Comparison of ENCODE assay signal across 30 mouse cellular contexts in genomic region chr16:97507783-97508182, GRCm38 (mm10). TPM values are rescaled to one million over a fixed set of nuclear protein-coding genes. Genes with fewer than 3 reads are reported as not detected.
DNase-seq lines count a peak whose midpoint lies in the region; ATAC-seq and TF ChIP-seq lines count a peak whose summit lies in the region.
"Had no signal": no experiment of that assay in that cellular context is flagged by ENCODE, and none has a peak within 500 bp of the region (broad histone marks: within the 10 kb centered on the region; RNA-seq: fewer than 3 reads in every experiment).

No protein-coding gene starts in this region.

- no peaks in the 10 kb centered on the region for H3K36me3 ChIP-seq in intestine, postnatal 0 days (ENCODE audit: control insufficient read depth, insufficient read depth)
- no peaks in the 10 kb centered on the region for H3K36me3 ChIP-seq in intestine, embryonic 15.5 days
- no peaks in the 10 kb centered on the region for H3K36me3 ChIP-seq in lung, postnatal 0 days (ENCODE audit: insufficient read depth, low read length)
- no peaks in the 10 kb centered on the region for H3K36me3 ChIP-seq in stomach, postnatal 0 days (ENCODE audit: control insufficient read depth, insufficient read depth, low read length)
- H3K36me3 ChIP-seq: embryonic facial prominence, embryonic 12.5 days; embryonic facial prominence, embryonic 15.5 days; G1E; heart, embryonic 10.5 days; heart, embryonic 15.5 days had no signal

- H3K4me2 ChIP-seq in intestine, postnatal 0 days (replicated peaks; ENCODE audit: low read depth) = no peak overlapping the region
- H3K4me2 ChIP-seq in intestine, embryonic 15.5 days (replicated peaks) = no peak overlapping the region
- H3K4me2 ChIP-seq in lung, postnatal 0 days (replicated peaks; ENCODE audit: low read depth, low read length) = no peak overlapping the region
- H3K4me2 ChIP-seq in stomach, postnatal 0 days (replicated peaks; ENCODE audit: low read depth) = no peak overlapping the region
- H3K4me2 ChIP-seq: embryonic facial prominence, embryonic 12.5 days; embryonic facial prominence, embryonic 15.5 days; heart, embryonic 15.5 days; hindbrain, embryonic 14.5 days had no signal

- no peak for DNase-seq in lung, postnatal 0 days (ENCODE audit: low spot score)
- no peak for DNase-seq in lung, postnatal 10 days
- no peak for DNase-seq in stomach, postnatal 0 days (ENCODE audit: low spot score)
- DNase-seq in cerebellum, postnatal 10 days = no peak
- DNase-seq: adrenal gland, postnatal 10 days; adrenal gland, postnatal 36 days; cerebellum, adult 18-20 months; cerebellum, adult 9-10 months; cerebellum, postnatal 25 days; forebrain, postnatal 0 days; gastrocnemius, adult 2 months; gastrocnemius, postnatal 25 days; heart, adult 18-20 months; heart, postnatal 14 days; heart, postnatal 4 days had no signal

- no peak overlapping the region for H3K4me3 ChIP-seq in intestine, postnatal 0 days (ENCODE audit: low read depth, low read length)
- H3K4me3 ChIP-seq in intestine, embryonic 15.5 days (replicated peaks) = no peak overlapping the region
- H3K4me3 ChIP-seq in lung, postnatal 0 days (ENCODE audit: low read depth, low read length) = no peak overlapping the region
- H3K4me3 ChIP-seq in stomach, postnatal 0 days (ENCODE audit: low read depth, low read length) = no peak overlapping the region
- H3K4me3 ChIP-seq: embryonic facial prominence, embryonic 12.5 days; embryonic facial prominence, embryonic 15.5 days; gastrocnemius, adult 2 months; heart, embryonic 10.5 days; heart, embryonic 15.5 days had no signal

- H3K27ac ChIP-seq in intestine, postnatal 0 days (ENCODE audit: low read depth, low read length) = no peak overlapping the region
- no peak overlapping the region for H3K27ac ChIP-seq in intestine, embryonic 15.5 days
- H3K27ac ChIP-seq in lung, postnatal 0 days (ENCODE audit: low read length) = no peak overlapping the region
- H3K27ac ChIP-seq in stomach, postnatal 0 days (replicated peaks) = no peak overlapping the region
- H3K27ac ChIP-seq: embryonic facial prominence, embryonic 12.5 days; embryonic facial prominence, embryonic 15.5 days; gastrocnemius, adult 2 months; heart, embryonic 10.5 days; heart, embryonic 15.5 days; hindbrain, embryonic 14.5 days; hindbrain, postnatal 0 days had no signal

- ATAC-seq in intestine, postnatal 0 days = no peak
- no peak for ATAC-seq in intestine, embryonic 15.5 days
- no peak for ATAC-seq in lung, postnatal 0 days
- ATAC-seq in stomach, postnatal 0 days (ENCODE audit: low FRiP score, low TSS enrichment) = no peak
- ATAC-seq: forebrain, embryonic 14.5 days; forebrain, postnatal 0 days; hindbrain, postnatal 0 days; inflammation-experienced regulatory T-cells, adult 6 months; Patski had no signal

- no peak for TF ChIP-seq EP300 in lung, postnatal 0 days (IDR thresholded peaks at IDR 0.05)
- TF ChIP-seq EP300 in stomach, postnatal 0 days (optimal IDR thresholded peaks at IDR 0.05) = no peak

- no peaks in the 10 kb centered on the region for H3K27me3 ChIP-seq in intestine, postnatal 0 days (replicated peaks; ENCODE audit: control insufficient read depth, insufficient read depth, low read length)
- H3K27me3 ChIP-seq in intestine, embryonic 15.5 days (replicated peaks) = no peaks in the 10 kb centered on the region
- no peaks in the 10 kb centered on the region for H3K27me3 ChIP-seq in lung, postnatal 0 days (replicated peaks; ENCODE audit: insufficient read depth, low read length)
- no peaks in the 10 kb centered on the region for H3K27me3 ChIP-seq in stomach, postnatal 0 days (ENCODE audit: control insufficient read depth, insufficient read depth, low read length)
- H3K27me3 ChIP-seq: embryonic facial prominence, embryonic 12.5 days; embryonic facial prominence, embryonic 15.5 days; heart, embryonic 15.5 days had no signal

- peaks cover 3% of the 10 kb centered on the region; the same call in 1 of the 2 replicates for H3K4me1 ChIP-seq in intestine, postnatal 0 days (replicated peaks; ENCODE audit: control insufficient read depth, insufficient read depth, low read length)
- no peaks in the 10 kb centered on the region for H3K4me1 ChIP-seq in intestine, embryonic 15.5 days (replicated peaks)
- peaks cover 5% of the 10 kb centered on the region; the same call in 1 of the 2 replicates for H3K4me1 ChIP-seq in lung, postnatal 0 days (ENCODE audit: insufficient read depth, low read depth, low read length)
- H3K4me1 ChIP-seq in stomach, postnatal 0 days (replicated peaks; ENCODE audit: control insufficient read depth, insufficient read depth) = 0 out of 2 replicates have a peak, but pooled peaks cover 3% of the 10 kb centered on the region
- H3K4me1 ChIP-seq: embryonic facial prominence, embryonic 12.5 days; embryonic facial prominence, embryonic 15.5 days had no signal

- H3K9ac ChIP-seq in intestine, postnatal 0 days (ENCODE audit: low read depth, low read length) = no peak overlapping the region
- H3K9ac ChIP-seq in intestine, embryonic 15.5 days = no peak overlapping the region
- H3K9ac ChIP-seq in lung, postnatal 0 days (replicated peaks; ENCODE audit: low read depth) = no peak overlapping the region
- no peak overlapping the region for H3K9ac ChIP-seq in stomach, postnatal 0 days (ENCODE audit: low read length)
- H3K9ac ChIP-seq: embryonic facial prominence, embryonic 12.5 days; embryonic facial prominence, embryonic 15.5 days; forebrain, postnatal 0 days; heart, embryonic 15.5 days; hindbrain, embryonic 14.5 days had no signal

- H3K9me3 ChIP-seq in intestine, postnatal 0 days (ENCODE audit: control insufficient read depth) = no peaks in the 10 kb centered on the region
- H3K9me3 ChIP-seq in intestine, embryonic 15.5 days = no peaks in the 10 kb centered on the region
- H3K9me3 ChIP-seq in lung, postnatal 0 days (ENCODE audit: low read length) = no peaks in the 10 kb centered on the region
- H3K9me3 ChIP-seq in stomach, postnatal 0 days (ENCODE audit: control insufficient read depth, low read length) = no peaks in the 10 kb centered on the region
- H3K9me3 ChIP-seq: embryonic facial prominence, embryonic 12.5 days; embryonic facial prominence, embryonic 15.5 days; G1E; heart, embryonic 10.5 days; heart, embryonic 15.5 days had no signal

- TF ChIP-seq CTCF in intestine, postnatal 0 days (IDR thresholded peaks at IDR 0.05; ENCODE audit: low read depth) = peak; percentile 46
- peak; percentile 24; the same call in 1 of the 2 replicates for TF ChIP-seq CTCF in lung, postnatal 0 days (IDR thresholded peaks at IDR 0.05)
- peak; percentile 50 for TF ChIP-seq CTCF in stomach, postnatal 0 days (IDR thresholded peaks at IDR 0.05; ENCODE audit: low read depth)

RNA-seq across cellular contexts. Expression of gene Fam3b, which starts 6.8 kb away (rescaled TPM):
- polyA plus RNA-seq in intestine, postnatal 0 days (2015; fragmentation: Nextera tagmentation; extraction: Ambion mirVana) = 4.4 and 5.8 TPM in 2 replicates
- polyA plus RNA-seq in intestine, embryonic 15.5 days (2015; fragmentation: Nextera tagmentation; extraction: Ambion mirVana) = 0.85 and 1.3 TPM in 2 replicates
- polyA plus RNA-seq in lung, postnatal 0 days (2015; fragmentation: Nextera tagmentation; extraction: Ambion mirVana) = 0.82 and 0.84 TPM in 2 replicates
- polyA plus RNA-seq in stomach, postnatal 0 days (2015; fragmentation: Nextera tagmentation; extraction: Ambion mirVana) = 50.6 and 55.3 TPM in 2 replicates
- polyA plus RNA-seq: embryonic facial prominence, embryonic 12.5 days; forebrain, embryonic 11.5 days; forebrain, embryonic 14.5 days; forebrain, postnatal 0 days; frontal cortex, adult 2 months; G1E; heart, embryonic 10.5 days; heart, embryonic 15.5 days; hindbrain, embryonic 11.5 days; hindbrain, embryonic 14.5 days; hindbrain, postnatal 0 days; Patski had no signal

RNA-seq across cellular contexts. Expression of gene Mx1, which starts 45.1 kb away (rescaled TPM):
- polyA plus RNA-seq in intestine, postnatal 0 days (2015; fragmentation: Nextera tagmentation; extraction: Ambion mirVana) = 0.18 and 0.81 TPM in 2 replicates
- 0.15 and 0.23 TPM in 2 replicates for polyA plus RNA-seq in intestine, embryonic 15.5 days (2015; fragmentation: Nextera tagmentation; extraction: Ambion mirVana)
- 0.18 and 0.21 TPM in 2 replicates for polyA plus RNA-seq in lung, postnatal 0 days (2015; fragmentation: Nextera tagmentation; extraction: Ambion mirVana)
- polyA plus RNA-seq in stomach, postnatal 0 days (2015; fragmentation: Nextera tagmentation; extraction: Ambion mirVana) = 0.42 and 0.69 TPM in 2 replicates
- polyA plus RNA-seq: forebrain, embryonic 11.5 days; forebrain, embryonic 14.5 days; G1E; heart, embryonic 10.5 days; heart, embryonic 15.5 days; hindbrain, embryonic 11.5 days; hindbrain, embryonic 14.5 days had no signal
